Mouse (Mus musculus): ENCODE results near the gene Gm5136. TPM values are rescaled to one million over a fixed set of nuclear protein-coding genes. Genes with fewer than 3 reads are reported as not detected.

Gm5136 gene
- not detected in 2 replicates for polyA plus RNA-seq (2012; rRNA removed)

GRCm38 (mm10) chr10:108699946-108700345 lies at the start of gene Gm5136:
Gene Gm5136 (minus strand): TSS chr10:108700160.

Measured in ovary, adult 2 months (tissue).